Mouse (Mus musculus) cerebellum, postnatal 4 days (tissue): ENCODE data around the gene Olfr789.

Experiments
- DNase-seq, 2 experiments: peaks; one replicate each; pipeline ENCODE4 v3.0.0; 2022; ENCODE audit warnings: low spot score in 2 of 2, mixed read lengths in 1 of 2

The Olfr789 gene

DNA sequence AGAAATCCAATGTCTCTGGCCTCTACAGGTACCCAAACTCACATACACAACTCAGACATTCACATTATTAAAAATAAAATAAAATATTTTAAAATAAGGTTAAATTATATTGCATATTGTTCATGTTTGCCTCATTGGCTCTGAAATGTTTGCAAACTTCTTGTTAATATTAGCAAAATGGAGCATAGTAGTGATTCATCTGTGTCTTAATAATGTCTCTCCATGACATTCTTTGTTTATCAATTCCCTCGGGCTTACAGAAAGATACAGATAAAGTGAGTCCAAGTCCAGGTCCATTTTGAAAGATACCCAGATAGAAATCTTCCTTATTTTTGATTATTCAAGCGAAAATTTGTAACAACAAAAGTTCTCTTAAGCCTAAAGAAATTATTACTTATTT lies at the start of gene Olfr789:
TSS of gene Olfr789 (plus strand) at position 301 of the 400 bp plus-strand sequence.
- DNase-seq = no peak

DNA sequence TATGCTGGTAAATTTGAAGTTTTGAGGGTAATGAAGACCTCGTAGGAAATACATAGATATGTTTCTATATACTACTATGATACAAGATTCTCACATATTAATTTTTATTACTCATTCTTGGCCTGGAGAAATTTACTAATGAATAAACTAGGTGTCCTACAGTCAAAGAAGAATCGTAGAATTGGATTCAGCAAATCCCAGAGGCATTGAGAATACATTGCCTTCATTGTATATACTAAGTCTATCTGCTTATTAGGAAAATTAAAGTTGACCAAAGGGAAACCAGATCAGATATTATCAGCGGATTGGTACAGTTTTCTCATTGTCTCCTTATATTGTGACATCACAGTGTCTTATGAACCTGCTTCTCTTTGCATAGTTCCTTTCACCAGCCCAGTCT lies 23.0 kb upstream of the Olfr789 start, which contains the start of gene Olfr787:
TSS of gene Olfr787 (plus strand) at position 301 of the 400 bp plus-strand sequence.
- DNase-seq = no peak

DNA sequence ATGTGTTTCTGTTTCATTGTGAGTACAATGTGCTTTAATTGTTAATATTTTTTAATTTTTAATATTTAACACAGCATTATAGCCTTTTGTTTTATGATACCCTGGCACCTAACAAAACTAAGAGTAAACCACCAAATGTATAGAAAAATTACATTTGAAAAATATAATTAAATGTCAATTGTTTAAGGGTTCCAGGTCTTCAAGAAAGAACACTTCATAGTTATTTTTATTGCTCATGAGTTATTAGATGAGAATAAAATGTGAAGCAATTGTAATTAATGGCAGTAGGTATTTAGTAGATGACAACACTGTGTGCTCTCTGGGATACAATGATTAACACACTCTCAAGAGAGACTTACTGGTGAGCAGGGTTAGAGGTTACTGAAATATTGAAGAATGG lies 13.9 kb upstream of the Olfr789 start, which contains the start of gene Olfr788:
TSS of gene Olfr788 (plus strand) at position 301 of the 400 bp plus-strand sequence.
- DNase-seq = no peak

DNA sequence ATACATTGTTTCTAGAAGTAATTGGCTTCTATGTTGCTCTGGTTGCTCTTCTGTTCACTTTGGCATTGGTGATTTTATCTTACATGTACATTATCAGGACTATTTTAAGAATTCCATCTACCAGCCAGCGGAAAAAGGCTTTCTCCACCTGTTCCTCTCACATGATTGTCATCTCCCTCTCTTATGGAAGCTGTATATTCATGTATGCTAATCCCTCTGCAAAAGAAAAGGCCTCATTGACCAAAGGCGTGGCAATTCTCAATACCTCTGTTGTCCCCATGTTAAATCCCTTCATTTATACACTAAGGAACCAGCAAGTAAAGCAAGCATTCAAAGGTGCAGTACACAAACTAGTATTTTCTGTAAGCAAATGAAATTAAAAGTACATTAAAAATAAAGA lies 11.3 kb upstream of the Olfr789 start:
- no peak for DNase-seq

DNA sequence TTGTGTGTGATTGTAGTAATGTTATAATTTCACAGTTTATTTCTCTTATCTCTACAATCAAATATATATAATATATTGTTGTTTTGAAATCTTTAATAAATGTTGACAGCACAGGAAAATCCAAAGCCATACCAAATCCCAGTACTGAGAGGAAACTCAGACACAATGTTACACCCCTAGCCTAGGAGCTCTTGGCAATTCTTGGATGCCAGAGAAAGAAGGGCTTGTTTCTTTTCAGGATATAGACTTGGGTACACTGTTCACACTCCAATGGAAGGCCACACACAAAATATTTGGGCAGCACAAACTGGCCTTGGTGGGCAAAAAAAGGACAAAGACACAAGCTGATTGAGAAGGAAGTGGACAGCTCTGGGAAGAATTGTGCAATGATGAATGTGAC lies 10.8 kb upstream of the Olfr789 start:
- no peak for DNase-seq

DNA sequence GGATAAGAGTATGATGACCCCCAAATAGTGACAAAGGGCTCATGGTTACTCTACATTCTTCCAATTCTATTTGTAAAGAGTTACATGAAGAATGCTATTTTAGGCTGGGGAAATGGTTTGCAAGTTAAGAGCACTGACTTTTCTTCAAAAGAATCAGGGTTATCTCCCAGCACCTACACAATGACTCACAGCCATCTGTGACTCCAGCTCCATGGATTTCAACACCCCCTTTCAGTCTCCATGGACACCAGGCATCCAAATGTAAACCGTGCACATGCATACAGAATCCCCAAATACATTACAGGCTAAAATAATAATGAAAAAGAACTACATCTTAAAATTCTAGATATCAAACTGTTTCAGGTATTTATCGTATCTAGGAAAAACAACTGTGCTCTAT lies 5.5 kb downstream of the Olfr789 start:
- no peak for DNase-seq

DNA sequence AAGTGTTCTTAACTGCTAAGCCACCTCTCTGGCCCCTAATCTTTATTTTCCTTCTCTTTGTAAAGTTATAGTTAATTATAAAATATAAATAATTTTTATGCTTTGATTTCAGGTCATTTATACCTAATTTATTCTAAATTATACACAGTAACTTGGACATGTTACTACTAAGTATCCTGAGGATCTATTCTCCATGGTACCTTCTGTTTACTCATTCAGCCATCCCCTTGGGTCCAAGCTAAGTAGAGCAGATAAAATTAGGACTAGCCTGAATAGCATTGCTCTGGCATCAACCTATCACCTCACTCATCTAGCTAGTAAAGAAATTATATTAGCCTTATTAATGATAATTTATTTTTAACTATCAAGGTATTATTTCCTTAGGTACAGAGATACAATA lies 13.6 kb downstream of the Olfr789 start, which contains the start of gene Olfr790:
TSS of gene Olfr790 (plus strand) at position 301 of the 400 bp plus-strand sequence.
- no peak for DNase-seq

DNA sequence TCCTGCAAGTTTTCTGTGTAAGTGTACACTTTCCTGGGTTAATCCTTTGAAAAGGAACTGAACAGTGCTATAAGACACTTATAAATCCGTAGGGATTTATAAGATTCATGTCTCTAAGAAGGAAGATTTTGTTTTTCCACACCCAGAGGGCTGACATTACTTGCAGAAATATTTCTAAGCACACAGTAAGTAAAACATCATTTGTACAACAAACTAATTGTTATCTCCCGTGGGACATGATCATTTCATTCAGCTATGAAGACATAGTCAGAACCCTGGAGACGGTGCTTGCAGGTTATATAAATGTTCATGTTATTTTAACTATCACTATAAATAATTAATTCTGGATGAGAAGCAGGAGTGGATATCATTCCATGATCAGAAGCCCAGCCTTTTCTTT lies 36.9 kb downstream of the Olfr789 start, which contains the start of gene Olfr791:
TSS of gene Olfr791 (plus strand) at position 301 of the 400 bp plus-strand sequence.
- DNase-seq = no peak

DNA sequence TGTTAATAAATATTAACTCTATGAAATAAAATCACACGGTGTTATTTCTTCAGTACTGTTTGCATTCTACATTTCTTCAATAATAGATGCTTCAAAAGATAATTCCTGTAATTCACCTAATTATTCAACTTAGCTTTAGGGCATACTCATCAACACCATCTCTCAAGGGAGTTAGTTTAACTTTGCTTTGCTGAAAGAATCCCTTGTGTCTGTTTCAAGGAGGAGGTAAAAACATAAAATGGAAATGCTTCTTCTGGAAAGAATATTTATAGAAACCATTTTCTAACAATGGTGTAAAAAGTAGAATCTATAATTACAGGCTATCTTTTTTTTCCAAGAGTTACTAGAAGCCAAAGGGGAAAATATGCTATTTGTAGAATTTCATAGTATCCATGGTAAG lies 54.3 kb downstream of the Olfr789 start, which contains the start of gene Olfr792:
TSS of gene Olfr792 (plus strand) at position 301 of the 400 bp plus-strand sequence.
- DNase-seq = no peak
